Mouse (Mus musculus) kidney, adult 2 months (tissue): ENCODE measurements at regions not wholly inside any gene's neighbourhood (a gene's known extent, or its start where the extent isn't known, plus 50 kb on each side); places are given as distances from the start of the nearest gene placed in this dataset.

Experiments used
- DNase-seq: peaks from one replicate; pipeline ENCODE4 v3.0.0; 2021
- H3K27ac ChIP-seq: fragments of 200-500 bp; 2 replicates; pipeline ENCODE4 v1.5.1; 2012; ENCODE audit warnings: low read depth, low read length, control low read depth, inconsistent platforms; ENCODE audit not compliant: insufficient read depth
- H3K27me3 ChIP-seq: fragments of 200-500 bp; replicated peaks from 2 replicates; pipeline ENCODE4 v1.6.1; 2012; ENCODE audit warnings: mild to moderate bottlenecking, moderate library complexity, low read length, inconsistent platforms; ENCODE audit not compliant: control insufficient read depth, insufficient read depth
- H3K36me3 ChIP-seq: fragments of 200-500 bp; 2 replicates; pipeline ENCODE4 v1.6.1; 2012; ENCODE audit warnings: mild to moderate bottlenecking, moderate library complexity, low read length, inconsistent platforms; ENCODE audit not compliant: control insufficient read depth, insufficient read depth
- H3K4me1 ChIP-seq: fragments of 200-500 bp; 2 replicates; pipeline ENCODE4 v1.6.1; 2011; ENCODE audit warnings: low read length; ENCODE audit not compliant: control insufficient read depth, insufficient read depth
- H3K4me3 ChIP-seq: fragments of 200-500 bp; 2 replicates; pipeline ENCODE4 v1.5.1; 2011; ENCODE audit warnings: mild to moderate bottlenecking, low read depth, low read length, control low read depth; ENCODE audit not compliant: insufficient read depth
- CTCF ChIP-seq: fragments of 200-500 bp; conservative IDR thresholded peaks from 2 replicates; pipeline ENCODE4 v1.5.1; 2011; ENCODE audit warnings: low read depth, mild to moderate bottlenecking, control low read depth, low read length, moderate library complexity, mixed read lengths; ENCODE audit not compliant: insufficient read depth, insufficient read length
- POLR2A ChIP-seq: fragments of 200-500 bp; IDR thresholded peaks from one replicate; pipeline ENCODE4 v1.6.1; 2011; ENCODE audit warnings: low read depth, low read length, control low read depth
- WGBS: fragments of 180-500 bp; shearing (Covaris S2); methylation state at CpG from one replicate; pipeline ENCODE4 v1.1.7; 2018; 5-methylcytosine and 5-hydroxymethylcytosine counted together

- TF ChIP-seq CTCF: no peak
- no peak for TF ChIP-seq POLR2A
- peaks cover 9% of the 10 kb centered on the region for H3K4me1 ChIP-seq
- no peak overlapping the region for H3K4me3 ChIP-seq
- WGBS: 71% methylated on average over 4 of the region's 4 CpGs
- no peaks in the 10 kb centered on the region for H3K36me3 ChIP-seq
- no peak for DNase-seq
- no peak overlapping the region for H3K27ac ChIP-seq
- no peaks in the 10 kb centered on the region for H3K27me3 ChIP-seq
Measured at GRCm38 (mm10) chr10:98372561-98372960, 541.6 kb upstream of the Atp2b1 start.

DNA sequence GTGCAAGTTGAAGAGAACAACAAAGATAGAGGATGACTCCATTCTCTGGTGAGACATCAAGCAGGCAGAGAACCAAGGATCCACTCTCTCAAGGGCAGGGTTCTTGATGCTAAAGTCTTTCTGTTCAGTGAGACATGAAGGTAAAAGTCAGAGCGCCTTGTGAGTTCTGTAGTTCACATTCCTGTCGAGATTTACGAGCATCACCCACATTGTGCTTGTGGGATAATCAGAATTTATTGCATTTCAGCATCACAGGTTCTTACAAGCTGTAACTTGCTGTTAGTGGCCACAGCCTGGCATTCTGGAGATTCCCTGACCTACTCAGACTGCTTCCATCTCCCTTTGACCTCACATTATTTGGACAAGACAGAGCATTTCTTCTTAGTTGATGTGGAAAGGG is 540.9 kb upstream of the Atp2b1 start:
- WGBS: 53% methylated on average over 3 of the region's 3 CpGs
- H3K4me1 ChIP-seq: peaks cover 9% of the 10 kb centered on the region
- H3K27ac ChIP-seq: no peak overlapping the region
- DNase-seq: no peak
- no peak overlapping the region for H3K4me3 ChIP-seq
- TF ChIP-seq CTCF (no peak), POLR2A (no peak)
- no peaks in the 10 kb centered on the region for H3K27me3 ChIP-seq
- H3K36me3 ChIP-seq: no peaks in the 10 kb centered on the region

GRCm38 (mm10) chr10:98374684-98375083 is 539.5 kb upstream of the Atp2b1 start:
- H3K4me1 ChIP-seq: peaks cover 9% of the 10 kb centered on the region
- H3K27ac ChIP-seq: no peak overlapping the region
- H3K4me3 ChIP-seq: no peak overlapping the region
- no peak for TF ChIP-seq POLR2A
- TF ChIP-seq CTCF: no peak
- DNase-seq: no peak
- no peaks in the 10 kb centered on the region for H3K27me3 ChIP-seq
- H3K36me3 ChIP-seq: no peaks in the 10 kb centered on the region

- Histone ChIP-seq H3K27me3 (no peaks in the 10 kb centered on the region), H3K27ac (no peak overlapping the region), H3K4me3 (no peak overlapping the region), H3K36me3 (no peaks in the 10 kb centered on the region), H3K4me1 (no peaks in the 10 kb centered on the region)
- no peak for TF ChIP-seq POLR2A
- TF ChIP-seq CTCF: no peak
- DNase-seq: no peak
Measured at GRCm38 (mm10) chr10:98388543-98388942, 525.7 kb upstream of the Atp2b1 start.

DNA sequence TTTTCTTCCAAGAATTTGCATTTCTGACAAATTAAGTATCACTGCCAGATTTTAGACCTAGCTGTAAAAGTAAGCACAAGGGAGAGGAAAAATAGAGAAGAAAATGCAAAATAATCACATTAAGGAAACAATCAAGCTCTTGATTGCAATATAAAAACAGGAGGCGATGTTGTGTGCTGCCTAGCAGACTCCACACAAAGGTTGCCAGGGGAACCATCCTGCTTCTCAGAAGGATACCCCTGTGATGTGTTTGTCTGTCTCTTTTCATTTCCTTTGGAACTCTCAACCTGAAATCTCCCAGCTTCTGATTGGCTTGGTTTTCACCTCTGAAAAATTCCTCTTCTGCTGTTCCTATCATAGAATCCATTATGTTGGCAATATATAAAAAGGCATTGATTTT is 514.3 kb upstream of the Atp2b1 start:
- no peak for TF ChIP-seq POLR2A
- TF ChIP-seq CTCF: no peak
- no peak overlapping the region for H3K27ac ChIP-seq
- no peaks in the 10 kb centered on the region for H3K4me1 ChIP-seq
- H3K27me3 ChIP-seq: no peaks in the 10 kb centered on the region
- no peak for DNase-seq
- H3K4me3 ChIP-seq: no peak overlapping the region
- 71% methylated on average over 1 of the region's 1 CpGs for WGBS
- no peaks in the 10 kb centered on the region for H3K36me3 ChIP-seq

DNA sequence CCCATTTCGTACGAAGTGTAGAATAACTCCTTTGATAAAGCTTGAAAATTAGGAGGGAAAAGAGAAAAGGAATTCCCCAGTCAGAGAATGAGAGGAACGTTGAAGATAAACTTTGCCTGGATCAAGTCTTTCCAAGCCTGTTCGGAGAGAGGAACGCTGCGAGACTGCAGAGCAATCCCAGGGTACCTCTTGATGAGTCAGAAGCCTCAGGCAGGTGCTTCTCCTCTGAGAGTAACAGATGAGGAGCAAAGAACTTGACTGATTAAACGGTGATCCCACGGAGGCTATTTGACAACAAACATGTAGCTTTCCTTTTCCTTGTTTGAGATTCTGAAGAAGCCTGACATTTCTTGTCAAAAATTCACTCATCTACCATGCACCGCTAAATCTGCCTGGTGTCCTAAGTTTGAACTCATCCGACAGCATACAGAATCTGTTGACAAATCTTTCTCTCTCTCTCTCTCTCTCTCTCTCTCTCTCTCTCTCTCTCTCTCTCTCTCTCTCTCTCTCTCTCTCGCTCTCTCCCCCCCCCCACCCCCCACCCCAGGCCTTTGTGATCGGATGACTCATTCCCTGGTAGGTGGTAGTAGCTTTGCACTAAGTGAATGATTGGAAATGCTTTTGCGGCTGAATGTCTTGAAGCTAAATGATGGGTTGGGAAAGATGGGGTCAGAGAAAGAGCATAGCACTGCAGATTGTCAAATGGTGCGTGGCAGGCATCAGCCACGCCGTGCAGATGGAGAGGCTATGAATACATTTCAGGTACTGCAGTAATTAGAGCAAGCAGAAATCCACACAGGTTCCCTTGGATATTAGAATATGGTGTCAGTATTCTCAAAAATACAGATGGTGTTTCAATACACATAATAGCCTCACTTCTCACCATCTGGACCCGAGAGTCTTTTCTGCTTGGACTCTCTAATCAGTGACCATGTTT is 496.1 kb upstream of the Atp2b1 start:
- WGBS: 71% methylated on average over 17 of the region's 17 CpGs

DNA sequence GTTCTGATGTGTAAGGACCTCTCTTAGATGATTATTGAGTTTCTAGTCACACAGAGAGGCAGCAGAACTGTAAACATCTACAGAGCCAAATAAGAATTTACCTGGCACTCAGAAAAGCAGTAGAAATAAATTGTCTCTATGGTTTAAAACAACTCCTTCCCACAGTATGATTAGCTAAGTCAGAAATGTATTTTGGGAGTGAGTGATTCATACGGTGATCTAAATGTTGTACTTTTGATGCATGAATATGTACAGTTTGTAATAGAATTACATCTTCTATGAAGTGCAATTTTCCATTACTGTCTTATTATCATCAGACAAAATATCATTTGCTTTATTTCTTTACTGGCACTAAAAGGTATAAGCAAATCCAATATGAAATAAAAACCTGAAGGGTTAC is 489.8 kb upstream of the Atp2b1 start:
- TF ChIP-seq CTCF (no peak), POLR2A (no peak)
- Histone ChIP-seq H3K4me1 (no peaks in the 10 kb centered on the region), H3K27me3 (no peaks in the 10 kb centered on the region; the same call in 1 of the 2 replicates), H3K36me3 (no peaks in the 10 kb centered on the region), H3K4me3 (no peak overlapping the region), H3K27ac (no peak overlapping the region)
- no peak for DNase-seq
- WGBS: 91% methylated on average over 1 of the region's 1 CpGs

More for the DNA sequence above, 496.1 kb upstream of the Atp2b1 start:
- DNase-seq: no peak
- TF ChIP-seq CTCF: no peak
- TF ChIP-seq POLR2A: no peak
- Histone ChIP-seq H3K36me3 (no peaks in the 10 kb centered on the region), H3K27ac (no peak overlapping the region), H3K4me1 (no peaks in the 10 kb centered on the region), H3K4me3 (no peak overlapping the region), H3K27me3 (no peaks in the 10 kb centered on the region; the same call in 1 of the 2 replicates)
